Mouse (Mus musculus) G1E (cell line): Measurements from ENCODE around the gene Alkbh4.

Source experiments
- CTCF ChIP-seq: IDR thresholded peaks from 2 replicates; pipeline ENCODE4 v1.5.1; 2012; ENCODE audit warnings: low read depth, low read length, inconsistent platforms, mixed read lengths
- GATA1 ChIP-seq: IDR thresholded peaks from 2 replicates; pipeline ENCODE4 v1.6.1; 2012; ENCODE audit warnings: borderline replicate concordance, low read length, inconsistent platforms, mixed read lengths
- GATA2 ChIP-seq: IDR thresholded peaks from 2 replicates; pipeline ENCODE4 v1.6.1; 2012; ENCODE audit warnings: low read depth, low read length, inconsistent platforms, borderline replicate concordance
- POLR2AphosphoS5 ChIP-seq: IDR thresholded peaks from 2 replicates; pipeline ENCODE4 v1.6.1; 2012; ENCODE audit warnings: low read depth, low read length, inconsistent platforms; ENCODE audit not compliant: insufficient replicate concordance
- TAL1 ChIP-seq: conservative IDR thresholded peaks from 2 replicates; pipeline ENCODE4 v1.6.1; 2012; ENCODE audit warnings: low read depth, low read length, inconsistent platforms, mixed read lengths

GRCm38 (mm10) chr5:136098536-136098935, 37.4 kb upstream of the Alkbh4 start:
- no peak for TF ChIP-seq CTCF
- TF ChIP-seq TAL1 = no peak
- TF ChIP-seq GATA1 = no peak
- no peak for TF ChIP-seq POLR2AphosphoS5
- no peak for TF ChIP-seq GATA2
